Mouse (Mus musculus) embryonic facial prominence, embryonic 10.5 days (tissue): ENCODE measurements around the gene Tnip1. TPM values are rescaled to one million over a fixed set of nuclear protein-coding genes. Genes with fewer than 3 reads are reported as not detected.

Experiments
- DNase-seq: peaks from one replicate; pipeline ENCODE4 v3.0.0-alpha.2; 2017; ENCODE audit warnings: low spot score
- H3K27ac ChIP-seq: fragments of 300-500 bp; sonication (generic); replicated peaks from 2 replicates; pipeline ENCODE4 v1.5.1; 2016; ENCODE audit warnings: mild to moderate bottlenecking
- H3K27me3 ChIP-seq: fragments of 300-500 bp; sonication (generic); replicated peaks from 2 replicates; pipeline ENCODE4 v1.6.1; 2016; ENCODE audit warnings: low read depth, mild to moderate bottlenecking; ENCODE audit not compliant: poor library complexity, severe bottlenecking
- H3K36me3 ChIP-seq: fragments of 300-500 bp; sonication (generic); replicated peaks from 2 replicates; pipeline ENCODE4 v1.6.1; 2016; ENCODE audit warnings: mild to moderate bottlenecking, moderate library complexity
- H3K4me1 ChIP-seq: fragments of 300-500 bp; sonication (generic); 2 replicates; pipeline ENCODE4 v1.6.1; 2016
- H3K4me3 ChIP-seq: fragments of 300-500 bp; sonication (generic); 2 replicates; pipeline ENCODE4 v1.5.1; 2016; ENCODE audit warnings: mild to moderate bottlenecking, moderate library complexity
- H3K9me3 ChIP-seq: fragments of 300-500 bp; sonication (generic); 2 replicates; pipeline ENCODE4 v1.6.1; 2016; ENCODE audit warnings: mild to moderate bottlenecking
- WGBS: fragments of 180-500 bp; shearing (Covaris S2); methylation state at CpG from one replicate; pipeline ENCODE4 v1.1.7; 2016; 5-methylcytosine and 5-hydroxymethylcytosine counted together
- polyA plus RNA-seq: library from polyadenylated mRNA; unstranded; fragments of >200 nt; fragmentation: Nextera tagmentation; extraction: Ambion mirVana; gene quantifications from 2 replicates; pipeline ENCODE4 v1.2.1, GENCODE M21; 2016

Gene Tnip1
- polyA plus RNA-seq, 1 experiment from 2014 or later: 11.9 TPM

DNA sequence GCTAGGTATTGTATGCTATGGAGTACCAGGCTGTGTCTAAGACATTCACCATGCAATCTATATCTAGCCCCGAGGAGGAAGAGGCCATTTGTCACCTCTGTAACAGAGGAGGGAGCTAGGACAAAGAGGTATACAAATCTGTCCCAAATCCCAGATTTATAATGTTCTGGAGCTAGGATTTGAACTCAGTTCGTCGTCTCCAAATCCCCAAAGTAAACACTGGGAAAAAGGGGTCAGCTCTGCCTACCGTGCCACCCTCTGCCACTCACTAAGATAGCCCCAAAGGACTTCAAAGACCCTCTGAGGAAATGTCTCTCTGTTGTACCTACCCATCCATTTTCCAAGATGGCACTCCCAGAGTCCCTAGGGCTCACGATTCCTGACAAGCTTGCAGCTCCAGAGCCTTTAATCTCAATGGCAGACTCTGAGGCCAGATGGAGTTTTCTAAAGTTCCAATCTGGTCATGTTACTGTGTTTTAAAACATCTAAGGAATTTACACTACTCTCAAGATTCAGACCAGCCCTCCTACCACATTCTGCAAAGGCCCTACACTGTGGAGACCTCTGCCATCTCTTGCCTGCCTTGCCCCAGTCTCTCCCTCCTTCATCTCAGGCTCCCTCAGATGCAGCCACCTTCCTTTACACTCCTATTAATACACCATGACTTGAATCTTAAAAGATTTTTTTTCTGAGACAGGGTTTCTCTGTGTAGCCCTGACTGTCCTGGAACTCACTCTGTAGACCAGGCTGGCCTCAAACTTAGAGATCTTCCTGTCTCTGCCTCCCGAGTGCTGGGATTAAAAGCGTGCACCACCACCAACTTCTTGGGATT lies 50.8 kb downstream of the Tnip1 start:
- H3K36me3 ChIP-seq: peaks cover 70% of the 10 kb centered on the region
- no peaks in the 10 kb centered on the region for H3K9me3 ChIP-seq
- no peak overlapping the region for H3K27ac ChIP-seq
- no peak for DNase-seq
- H3K4me1 ChIP-seq: no peaks in the 10 kb centered on the region
- 90% methylated on average over 7 of the region's 7 CpGs for WGBS
- no peak overlapping the region for H3K4me3 ChIP-seq
- no peaks in the 10 kb centered on the region for H3K27me3 ChIP-seq

DNA sequence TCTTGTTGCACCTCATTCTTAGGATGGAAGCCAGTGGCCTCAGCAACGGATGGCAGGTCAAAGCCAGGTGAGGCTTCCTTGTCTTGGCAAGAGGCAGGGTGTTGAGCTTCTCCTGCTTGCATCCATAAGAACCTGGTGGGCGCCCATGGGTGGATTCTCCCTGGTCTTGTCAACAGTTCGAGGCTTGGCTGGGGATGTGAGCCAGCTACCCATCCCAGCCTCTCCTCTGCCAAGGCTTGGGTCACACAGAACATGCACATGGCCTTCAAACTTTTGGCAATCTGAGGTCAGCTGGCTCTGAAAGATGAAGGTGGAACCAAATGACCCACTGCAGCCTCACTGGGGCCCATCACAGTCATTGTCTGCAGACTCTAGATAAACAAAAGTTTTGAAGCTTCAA lies 51.5 kb downstream of the Tnip1 start:
- Histone ChIP-seq H3K36me3 (peaks cover 63% of the 10 kb centered on the region), H3K9me3 (no peaks in the 10 kb centered on the region), H3K4me3 (no peak overlapping the region), H3K4me1 (no peaks in the 10 kb centered on the region), H3K27me3 (no peaks in the 10 kb centered on the region), H3K27ac (no peak overlapping the region)
- no peak for DNase-seq
- 81% methylated on average over 3 of the region's 3 CpGs for WGBS

GRCm38 (mm10) chr11:54910081-54910665 lies 52.5 kb downstream of the Tnip1 start:
- 85% methylated on average over 12 of the region's 12 CpGs for WGBS
- peaks cover 59% of the 10 kb centered on the region for H3K36me3 ChIP-seq
- H3K27me3 ChIP-seq: no peaks in the 10 kb centered on the region
- DNase-seq: no peak
- no peaks in the 10 kb centered on the region for H3K4me1 ChIP-seq
- H3K9me3 ChIP-seq: no peaks in the 10 kb centered on the region
- H3K4me3 ChIP-seq: no peak overlapping the region
- no peak overlapping the region for H3K27ac ChIP-seq

DNA sequence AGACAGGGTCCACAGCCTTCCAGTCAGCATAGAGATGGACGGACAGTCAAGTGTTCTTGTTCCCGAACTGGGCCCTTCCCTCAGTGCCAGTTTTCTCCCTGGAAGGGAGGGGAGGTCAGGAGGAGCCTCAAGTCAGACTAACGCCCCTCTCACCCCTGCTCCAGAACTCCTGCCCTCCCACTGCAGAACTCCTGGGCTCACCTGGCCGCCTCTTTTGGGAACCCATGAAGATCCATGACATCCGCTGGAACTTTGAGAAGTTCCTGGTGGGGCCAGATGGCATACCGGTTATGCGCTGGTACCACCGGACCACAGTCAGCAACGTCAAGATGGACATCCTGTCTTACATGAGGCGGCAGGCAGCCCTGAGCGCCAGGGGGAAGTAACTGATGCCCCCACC lies 53.4 kb downstream of the Tnip1 start:
- Histone ChIP-seq H3K4me3 (no peak overlapping the region), H3K4me1 (peaks cover 7% of the 10 kb centered on the region), H3K27ac (no peak overlapping the region), H3K36me3 (peaks cover 52% of the 10 kb centered on the region), H3K9me3 (no peaks in the 10 kb centered on the region), H3K27me3 (no peaks in the 10 kb centered on the region)
- no peak for DNase-seq
- WGBS: 91% methylated on average over 11 of the region's 11 CpGs

DNA sequence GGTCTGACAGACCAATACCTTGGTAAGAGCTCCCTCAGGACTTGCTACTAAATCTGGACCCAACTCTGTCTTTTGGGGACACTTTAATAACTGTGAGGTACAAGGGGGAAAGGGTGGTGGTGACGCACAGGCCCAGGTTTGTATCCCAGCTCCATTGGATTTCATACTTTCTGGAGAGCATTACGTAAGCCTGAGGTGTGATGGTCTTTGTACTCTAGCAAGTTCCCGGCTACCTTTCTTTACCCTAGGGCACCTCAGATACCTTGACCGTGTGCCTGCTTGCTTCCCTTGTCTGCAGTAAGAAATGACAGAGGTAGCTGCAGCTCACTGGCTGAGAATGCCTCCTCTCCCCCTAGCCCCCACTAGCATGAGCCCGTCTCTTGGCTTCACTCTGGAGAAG lies 55.5 kb downstream of the Tnip1 start:
- WGBS: 93% methylated on average over 5 of the region's 5 CpGs
- Histone ChIP-seq H3K9me3 (no peaks in the 10 kb centered on the region), H3K27me3 (0 out of 2 replicates have a peak, but pooled peaks cover 9% of the 10 kb centered on the region), H3K4me3 (no peak overlapping the region), H3K36me3 (peaks cover 43% of the 10 kb centered on the region), H3K4me1 (peaks cover 27% of the 10 kb centered on the region), H3K27ac (no peak overlapping the region)
- no peak for DNase-seq

DNA sequence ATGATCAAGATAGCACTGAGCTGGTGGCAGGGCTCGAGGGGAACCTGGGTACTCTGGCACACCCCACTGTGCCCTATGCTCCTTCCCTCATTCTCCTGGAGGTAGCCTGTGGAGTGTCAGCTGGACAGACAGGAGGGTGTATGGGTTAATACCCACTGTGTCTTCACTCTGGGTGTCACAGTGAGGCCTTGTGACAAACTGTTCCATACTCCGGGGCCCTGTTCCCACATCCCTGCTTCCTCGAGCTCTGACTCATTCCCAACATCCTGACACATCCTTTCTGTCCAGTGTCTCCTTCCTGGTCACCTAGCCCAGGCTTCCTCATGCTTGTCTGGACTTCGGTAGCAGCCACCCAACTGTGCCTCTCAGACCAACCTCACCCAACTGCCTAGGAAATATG lies 56.3 kb downstream of the Tnip1 start:
- Histone ChIP-seq H3K36me3 (peaks cover 36% of the 10 kb centered on the region), H3K4me3 (no peak overlapping the region), H3K9me3 (no peaks in the 10 kb centered on the region), H3K4me1 (peaks cover 28% of the 10 kb centered on the region), H3K27me3 (peaks cover 9% of the 10 kb centered on the region; the same call in 1 of the 2 replicates), H3K27ac (no peak overlapping the region)
- DNase-seq: no peak
- WGBS: 82% methylated on average over 4 of the region's 4 CpGs

DNA sequence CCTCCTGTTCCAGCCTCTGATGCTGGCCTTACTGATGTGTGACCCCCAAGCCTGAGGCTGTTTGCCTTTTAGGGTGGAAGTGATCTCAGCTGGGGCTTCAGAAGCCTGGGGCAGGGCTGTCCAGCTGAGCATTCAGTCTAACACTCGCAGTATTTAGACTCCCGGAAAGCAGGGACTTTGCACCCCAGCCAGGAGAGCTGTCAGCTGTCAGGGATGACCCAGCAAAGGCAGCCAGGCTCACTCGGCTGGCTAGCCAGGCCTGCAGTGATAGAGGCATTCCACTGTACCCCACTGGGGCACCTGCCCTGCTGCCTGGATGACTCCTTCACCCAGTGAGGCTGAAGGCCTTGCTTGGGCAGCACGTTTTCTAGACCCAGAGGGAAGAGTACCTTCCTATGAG lies 56.8 kb downstream of the Tnip1 start:
- WGBS: 63% methylated on average over 4 of the region's 4 CpGs
- DNase-seq: no peak
- H3K27ac ChIP-seq: no peak overlapping the region

GRCm38 (mm10) chr11:54905086-54905485 lies 57.6 kb downstream of the Tnip1 start:
- Histone ChIP-seq H3K27me3 (peaks cover 9% of the 10 kb centered on the region; the same call in 1 of the 2 replicates), H3K27ac (no peak overlapping the region), H3K36me3 (peaks cover 22% of the 10 kb centered on the region), H3K9me3 (no peaks in the 10 kb centered on the region), H3K4me3 (no peak overlapping the region), H3K4me1 (peaks cover 28% of the 10 kb centered on the region)
- WGBS: 86% methylated on average over 3 of the region's 3 CpGs
- no peak for DNase-seq

More for the DNA sequence above, 56.8 kb downstream of the Tnip1 start:
- no peaks in the 10 kb centered on the region for H3K9me3 ChIP-seq
- H3K4me1 ChIP-seq: peaks cover 28% of the 10 kb centered on the region
- no peak overlapping the region for H3K4me3 ChIP-seq
- H3K36me3 ChIP-seq: peaks cover 31% of the 10 kb centered on the region
- peaks cover 9% of the 10 kb centered on the region; the same call in 1 of the 2 replicates for H3K27me3 ChIP-seq

DNA sequence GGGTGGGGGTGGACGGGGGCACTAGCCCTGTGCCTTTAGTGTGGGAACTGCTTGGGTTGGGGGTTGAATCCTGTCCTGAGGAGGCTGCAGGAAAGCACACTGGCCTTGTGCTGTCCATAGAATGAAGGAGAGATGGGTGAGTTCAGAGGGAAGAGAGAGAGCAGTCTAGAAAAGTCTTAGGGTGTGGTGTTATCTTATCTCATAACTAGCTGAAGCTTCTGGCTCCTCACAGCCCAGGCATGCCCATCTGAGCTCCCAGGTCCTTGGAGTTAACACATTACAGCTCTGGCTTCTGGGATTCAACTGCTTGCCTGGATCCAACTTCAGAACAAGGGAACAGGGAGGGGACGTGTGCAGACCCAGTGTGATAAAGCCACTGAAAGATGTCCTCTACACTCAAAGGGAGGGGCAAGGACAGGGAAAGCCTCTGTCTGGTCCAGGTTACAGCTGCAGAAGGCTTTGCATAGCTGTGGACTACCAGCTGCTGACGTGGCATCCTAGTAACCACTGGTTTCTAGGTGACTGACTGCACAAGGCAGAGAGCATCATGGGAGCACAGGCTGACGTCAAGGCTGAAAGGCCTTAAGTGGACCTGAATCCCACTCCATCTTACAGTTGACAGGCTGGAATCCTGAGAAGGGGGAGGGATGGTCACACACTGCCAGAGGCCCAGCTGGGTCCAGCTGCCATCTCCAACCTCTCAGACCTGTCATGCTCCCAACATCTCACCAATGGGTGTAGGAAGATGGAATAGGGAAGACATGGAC lies 58.6 kb downstream of the Tnip1 start:
- DNase-seq: no peak
- no peak overlapping the region for H3K27ac ChIP-seq

GRCm38 (mm10) chr11:54903339-54903738 lies 59.4 kb downstream of the Tnip1 start:
- 74% methylated on average over 5 of the region's 5 CpGs for WGBS

More for the DNA sequence above, 58.6 kb downstream of the Tnip1 start:
- peaks cover 13% of the 10 kb centered on the region for H3K36me3 ChIP-seq
- peak overlapping the region; percentile 71 for H3K4me3 ChIP-seq
- H3K27me3 ChIP-seq: peaks cover 9% of the 10 kb centered on the region; the same call in 1 of the 2 replicates
- H3K4me1 ChIP-seq: peaks cover 28% of the 10 kb centered on the region
- WGBS: 60% methylated on average over 4 of the region's 4 CpGs
- H3K9me3 ChIP-seq: no peaks in the 10 kb centered on the region

DNA sequence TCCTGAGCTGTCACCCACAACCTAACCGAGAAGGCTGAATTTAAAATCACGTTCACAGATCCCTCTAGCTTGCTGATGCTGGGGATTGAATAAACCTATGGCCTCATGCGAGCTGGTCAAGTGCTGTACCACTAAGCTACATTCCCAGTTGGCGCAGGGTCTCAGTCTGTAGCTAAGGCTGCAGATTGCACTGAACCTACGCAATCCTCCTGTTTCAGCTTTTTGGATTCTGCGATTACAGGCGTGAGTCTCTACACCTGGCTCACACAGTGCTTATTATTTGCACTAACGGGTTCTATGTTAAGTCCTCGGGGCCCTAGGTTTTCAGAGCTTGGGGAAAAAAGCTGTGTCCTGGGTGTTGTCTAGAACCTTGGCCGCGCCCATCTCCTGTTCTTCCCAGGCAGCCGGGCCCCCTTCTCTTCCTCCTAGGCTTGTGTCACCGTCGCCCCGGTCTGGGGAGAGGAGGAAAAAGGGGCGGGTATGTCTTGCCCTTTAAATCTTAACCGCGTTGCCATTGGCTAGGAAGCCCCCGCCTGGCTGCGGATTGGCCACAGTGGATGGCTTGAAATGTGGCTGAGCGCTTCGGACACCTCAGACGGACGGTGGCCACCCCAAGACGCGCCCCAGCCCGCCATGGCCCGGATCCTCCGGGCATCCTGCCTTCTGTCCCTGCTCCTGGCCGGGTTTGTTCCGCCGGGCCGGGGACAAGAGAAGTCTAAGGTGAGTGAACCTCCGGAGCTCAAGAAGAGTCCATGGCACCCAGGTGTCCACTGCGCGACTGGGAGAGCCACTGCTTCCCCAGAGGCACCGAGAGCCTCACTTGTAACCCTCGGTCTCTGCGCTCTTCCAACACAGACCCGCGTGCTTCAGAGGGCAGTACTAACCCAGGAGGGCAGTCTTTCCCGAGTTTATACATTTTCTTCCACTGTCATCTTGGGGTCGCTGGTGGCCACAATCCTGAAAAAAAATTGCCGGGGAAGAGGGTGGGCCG lies 60.1 kb downstream of the Tnip1 start, which contains the start of gene Gpx3:
Gpx3 (plus strand) TSS at position 121 of the 991 bp plus-strand sequence.
- WGBS: 17% methylated on average over 45 of the region's 45 CpGs
- H3K4me1 ChIP-seq: peaks cover 29% of the 10 kb centered on the region
- H3K27ac ChIP-seq: peak within 1 kb of the TSS; percentile 71

More at GRCm38 (mm10) chr11:54903339-54903738, 59.4 kb downstream of the Tnip1 start:
- peaks cover 9% of the 10 kb centered on the region; the same call in 1 of the 2 replicates for H3K27me3 ChIP-seq
- H3K4me3 ChIP-seq: peak overlapping the region; percentile 71
- no peak for DNase-seq
- peaks cover 28% of the 10 kb centered on the region for H3K4me1 ChIP-seq
- H3K27ac ChIP-seq: no peak overlapping the region
- H3K9me3 ChIP-seq: no peaks in the 10 kb centered on the region
- H3K36me3 ChIP-seq: peaks cover 5% of the 10 kb centered on the region

More for the DNA sequence above, 60.1 kb downstream of the Tnip1 start, which contains the start of gene Gpx3:
- Histone ChIP-seq H3K27me3 (peaks cover 9% of the 10 kb centered on the region; the same call in 1 of the 2 replicates), H3K36me3 (no peaks in the 10 kb centered on the region), H3K9me3 (no peaks in the 10 kb centered on the region), H3K4me3 (peak within 1 kb of the TSS; percentile 71)
- DNase-seq: peak; percentile 85
